Mouse (Mus musculus): Measurements from ENCODE around the gene Adamts8. TPM values are rescaled to one million over a fixed set of nuclear protein-coding genes. Genes with fewer than 3 reads are reported as not detected.

The Adamts8 gene
- polyA plus RNA-seq, 1 experiment from 2014 or later = 0.29 TPM

- H3K36me3 ChIP-seq = no peaks in the 10 kb centered on the region
- H3K9me3 ChIP-seq (replicated peaks) = no peaks in the 10 kb centered on the region
- no peak for DNase-seq (ENCODE audit: low spot score)
- no peak overlapping the region for H3K27ac ChIP-seq
- 27% methylated on average over 7 of the region's 7 CpGs for WGBS
- H3K4me3 ChIP-seq = no peak overlapping the region
- peaks cover 17% of the 10 kb centered on the region for H3K4me1 ChIP-seq
- H3K27me3 ChIP-seq (ENCODE audit: low read depth, poor library complexity, severe bottlenecking) = no peaks in the 10 kb centered on the region
Measured at GRCm38 (mm10) chr9:30966881-30967280, 24.5 kb downstream of the Adamts8 start.

GRCm38 (mm10) chr9:30968130-30968529 lies 25.8 kb downstream of the Adamts8 start:
- Histone ChIP-seq H3K36me3 (no peaks in the 10 kb centered on the region), H3K27me3 (ENCODE audit: low read depth, poor library complexity, severe bottlenecking) (no peaks in the 10 kb centered on the region), H3K4me3 (no peak overlapping the region), H3K4me1 (peaks cover 17% of the 10 kb centered on the region), H3K9me3 (replicated peaks) (no peaks in the 10 kb centered on the region), H3K27ac (no peak overlapping the region)
- 88% methylated on average over 6 of the region's 6 CpGs for WGBS
- no peak for DNase-seq (ENCODE audit: low spot score)

GRCm38 (mm10) chr9:30970001-30970400 lies 27.6 kb downstream of the Adamts8 start:
- WGBS = 75% methylated on average over 3 of the region's 3 CpGs
- no peak overlapping the region for H3K4me3 ChIP-seq
- peaks cover 13% of the 10 kb centered on the region for H3K4me1 ChIP-seq
- no peaks in the 10 kb centered on the region for H3K27me3 ChIP-seq (ENCODE audit: low read depth, poor library complexity, severe bottlenecking)
- DNase-seq (ENCODE audit: low spot score) = no peak
- no peaks in the 10 kb centered on the region for H3K9me3 ChIP-seq (replicated peaks)
- no peaks in the 10 kb centered on the region for H3K36me3 ChIP-seq
- H3K27ac ChIP-seq = no peak overlapping the region

GRCm38 (mm10) chr9:30971967-30972366 lies 29.6 kb downstream of the Adamts8 start:
- Histone ChIP-seq H3K4me1 (peaks cover 17% of the 10 kb centered on the region), H3K27ac (no peak overlapping the region), H3K4me3 (no peak overlapping the region), H3K27me3 (ENCODE audit: low read depth, poor library complexity, severe bottlenecking) (no peaks in the 10 kb centered on the region), H3K9me3 (replicated peaks) (no peaks in the 10 kb centered on the region), H3K36me3 (no peaks in the 10 kb centered on the region)
- 68% methylated on average over 4 of the region's 4 CpGs for WGBS
- no peak for DNase-seq (ENCODE audit: low spot score)

- no peaks in the 10 kb centered on the region for H3K27me3 ChIP-seq (ENCODE audit: low read depth, poor library complexity, severe bottlenecking)
- no peaks in the 10 kb centered on the region for H3K9me3 ChIP-seq (replicated peaks)
- DNase-seq (ENCODE audit: low spot score) = peak; percentile 71
- 57% methylated on average over 11 of the region's 11 CpGs for WGBS
- H3K4me1 ChIP-seq = peaks cover 17% of the 10 kb centered on the region
- no peaks in the 10 kb centered on the region for H3K36me3 ChIP-seq
- peak overlapping the region; percentile 79 for H3K27ac ChIP-seq
- H3K4me3 ChIP-seq = no peak overlapping the region
Measured at GRCm38 (mm10) chr9:30976339-30977023, 34.1 kb downstream of the Adamts8 start.

GRCm38 (mm10) chr9:30980467-30980866 lies 38.1 kb downstream of the Adamts8 start:
- Histone ChIP-seq H3K36me3 (no peaks in the 10 kb centered on the region), H3K4me1 (peaks cover 22% of the 10 kb centered on the region), H3K4me3 (no peak overlapping the region), H3K27me3 (ENCODE audit: low read depth, poor library complexity, severe bottlenecking) (no peaks in the 10 kb centered on the region), H3K27ac (no peak overlapping the region), H3K9me3 (replicated peaks) (no peaks in the 10 kb centered on the region)
- no peak for DNase-seq (ENCODE audit: low spot score)
- 82% methylated on average over 2 of the region's 2 CpGs for WGBS

GRCm38 (mm10) chr9:30985782-30986181 lies 43.4 kb downstream of the Adamts8 start:
- Histone ChIP-seq H3K4me3 (no peak overlapping the region), H3K27me3 (ENCODE audit: low read depth, poor library complexity, severe bottlenecking) (no peaks in the 10 kb centered on the region), H3K36me3 (no peaks in the 10 kb centered on the region), H3K4me1 (peaks cover 14% of the 10 kb centered on the region), H3K27ac (peak overlapping the region; percentile 38; the same call in 1 of the 2 replicates), H3K9me3 (replicated peaks) (no peaks in the 10 kb centered on the region)
- no peak for DNase-seq (ENCODE audit: low spot score)
- 52% methylated on average over 6 of the region's 6 CpGs for WGBS

- Histone ChIP-seq H3K4me1 (no peaks in the 10 kb centered on the region), H3K4me3 (no peak overlapping the region), H3K36me3 (no peaks in the 10 kb centered on the region), H3K27me3 (ENCODE audit: low read depth, poor library complexity, severe bottlenecking) (no peaks in the 10 kb centered on the region), H3K9me3 (replicated peaks) (no peaks in the 10 kb centered on the region), H3K27ac (no peak overlapping the region)
- no peak for DNase-seq (ENCODE audit: low spot score)
- 87% methylated on average over 5 of the region's 5 CpGs for WGBS
Measured at GRCm38 (mm10) chr9:30993106-30993505, 50.7 kb downstream of the Adamts8 start.

- Histone ChIP-seq H3K4me1 (no peaks in the 10 kb centered on the region), H3K27me3 (ENCODE audit: low read depth, poor library complexity, severe bottlenecking) (no peaks in the 10 kb centered on the region), H3K36me3 (no peaks in the 10 kb centered on the region), H3K27ac (no peak overlapping the region), H3K9me3 (replicated peaks) (no peaks in the 10 kb centered on the region), H3K4me3 (no peak overlapping the region)
- WGBS = 82% methylated on average over 12 of the region's 12 CpGs
- DNase-seq (ENCODE audit: low spot score) = no peak
Measured at GRCm38 (mm10) chr9:30996590-30997562, 54.5 kb downstream of the Adamts8 start.

- H3K4me3 ChIP-seq = no peak overlapping the region
- H3K27ac ChIP-seq = no peak overlapping the region
- no peaks in the 10 kb centered on the region for H3K36me3 ChIP-seq
- H3K27me3 ChIP-seq (ENCODE audit: low read depth, poor library complexity, severe bottlenecking) = no peaks in the 10 kb centered on the region
- 80% methylated on average over 10 of the region's 10 CpGs for WGBS
- DNase-seq (ENCODE audit: low spot score) = no peak
- no peaks in the 10 kb centered on the region for H3K9me3 ChIP-seq (replicated peaks)
- no peaks in the 10 kb centered on the region for H3K4me1 ChIP-seq
Measured at GRCm38 (mm10) chr9:31000641-31001040, 58.3 kb downstream of the Adamts8 start.

- H3K27me3 ChIP-seq (ENCODE audit: low read depth, poor library complexity, severe bottlenecking) = no peaks in the 10 kb centered on the region
- no peak overlapping the region for H3K27ac ChIP-seq
- H3K36me3 ChIP-seq = no peaks in the 10 kb centered on the region
- 85% methylated on average over 4 of the region's 4 CpGs for WGBS
- no peak for DNase-seq (ENCODE audit: low spot score)
- H3K4me3 ChIP-seq = no peak overlapping the region
- no peaks in the 10 kb centered on the region for H3K9me3 ChIP-seq (replicated peaks)
- no peaks in the 10 kb centered on the region for H3K4me1 ChIP-seq
Measured at GRCm38 (mm10) chr9:31002528-31002927, 60.2 kb downstream of the Adamts8 start.

- no peak overlapping the region for H3K4me3 ChIP-seq
- no peak for DNase-seq (ENCODE audit: low spot score)
- no peaks in the 10 kb centered on the region for H3K36me3 ChIP-seq
- H3K27ac ChIP-seq = no peak overlapping the region
- 89% methylated on average over 2 of the region's 2 CpGs for WGBS
- peaks cover 6% of the 10 kb centered on the region; the same call in 1 of the 2 replicates for H3K4me1 ChIP-seq
- no peaks in the 10 kb centered on the region for H3K9me3 ChIP-seq (replicated peaks)
- no peaks in the 10 kb centered on the region for H3K27me3 ChIP-seq (ENCODE audit: low read depth, poor library complexity, severe bottlenecking)
Measured at GRCm38 (mm10) chr9:31009334-31009733, 67.0 kb downstream of the Adamts8 start.

- 41% methylated on average over 3 of the region's 3 CpGs for WGBS
- Histone ChIP-seq H3K36me3 (no peaks in the 10 kb centered on the region), H3K4me1 (peaks cover 6% of the 10 kb centered on the region; the same call in 1 of the 2 replicates), H3K27me3 (ENCODE audit: low read depth, poor library complexity, severe bottlenecking) (no peaks in the 10 kb centered on the region), H3K4me3 (no peak overlapping the region), H3K9me3 (replicated peaks) (no peaks in the 10 kb centered on the region), H3K27ac (no peak overlapping the region)
- DNase-seq (ENCODE audit: low spot score) = no peak
Measured at GRCm38 (mm10) chr9:31010040-31010439, 67.7 kb downstream of the Adamts8 start.

Measured in limb, embryonic 10.5 days (tissue).